Mouse (Mus musculus): ENCODE data around the gene Gm8439.

Gm8439 gene

DNA sequence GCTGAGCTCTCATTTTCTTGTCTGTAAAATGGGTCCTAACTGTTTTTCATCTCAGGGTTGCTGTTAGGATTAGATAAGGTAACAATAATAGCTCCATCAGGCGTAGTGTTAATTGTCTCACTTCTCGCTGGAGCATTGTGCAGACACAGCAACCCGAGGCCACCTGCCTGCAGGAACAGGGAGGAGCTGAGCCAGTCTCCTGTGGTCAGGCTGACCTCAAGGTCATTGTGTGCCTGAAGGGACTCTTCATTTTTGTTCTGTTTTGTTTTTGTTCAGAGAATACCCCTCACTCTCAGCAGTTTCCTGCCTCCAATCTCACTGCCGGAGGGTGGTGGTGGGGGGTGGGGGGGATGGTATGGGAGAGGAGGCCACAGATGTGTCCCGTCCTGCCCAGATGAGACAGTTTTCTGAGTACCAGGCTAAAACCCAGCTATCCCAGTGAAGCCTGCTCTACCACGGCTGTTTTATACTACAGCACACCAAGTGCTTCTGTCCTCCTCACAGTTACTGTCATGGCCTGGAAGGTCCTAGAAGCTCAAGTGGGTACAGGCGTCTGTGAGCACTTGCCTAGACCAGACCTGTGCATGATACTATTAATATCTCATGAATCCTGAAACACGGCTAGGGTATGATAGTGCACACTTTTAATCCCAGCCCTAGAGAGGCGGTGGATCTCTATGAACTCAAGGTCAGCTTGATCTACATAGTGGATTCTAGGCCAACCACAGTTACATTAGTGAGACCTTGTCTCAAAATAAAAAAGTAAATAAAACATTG is 23.9 kb downstream of the Gm8439 start:
- no peak for DNase-seq (ENCODE audit: low read depth)

DNA sequence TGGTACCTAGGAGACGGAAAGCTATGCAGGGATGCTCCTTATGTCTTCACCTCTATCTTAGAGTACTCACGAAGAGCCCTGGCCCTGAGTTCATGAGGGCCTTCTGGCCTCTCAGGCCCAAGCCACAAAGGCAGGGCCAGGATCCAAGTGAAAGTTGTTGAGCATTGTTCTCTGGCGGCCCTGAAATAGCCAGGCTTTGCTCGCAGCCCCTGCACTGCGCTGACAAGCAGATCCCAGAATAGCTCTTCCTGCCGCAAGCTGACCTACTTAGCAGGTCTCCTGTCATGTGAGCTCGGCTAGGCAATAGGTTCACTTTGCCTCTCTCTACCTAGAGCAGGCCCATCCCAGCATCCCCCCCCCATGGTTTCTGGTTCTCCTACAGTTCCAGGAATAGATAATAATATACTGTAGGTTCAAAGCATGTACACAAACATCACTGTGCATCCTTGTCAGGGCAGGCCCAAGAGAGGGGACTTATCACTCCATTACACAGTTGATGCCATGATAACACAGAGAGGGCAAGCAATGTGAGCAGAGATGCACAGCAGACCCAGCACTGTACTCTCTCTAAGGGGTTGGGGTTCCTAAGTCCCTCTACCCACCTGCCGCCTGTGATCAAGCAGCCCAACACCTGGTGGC is 25.3 kb downstream of the Gm8439 start:
- no peak for DNase-seq (ENCODE audit: low read depth)

DNA sequence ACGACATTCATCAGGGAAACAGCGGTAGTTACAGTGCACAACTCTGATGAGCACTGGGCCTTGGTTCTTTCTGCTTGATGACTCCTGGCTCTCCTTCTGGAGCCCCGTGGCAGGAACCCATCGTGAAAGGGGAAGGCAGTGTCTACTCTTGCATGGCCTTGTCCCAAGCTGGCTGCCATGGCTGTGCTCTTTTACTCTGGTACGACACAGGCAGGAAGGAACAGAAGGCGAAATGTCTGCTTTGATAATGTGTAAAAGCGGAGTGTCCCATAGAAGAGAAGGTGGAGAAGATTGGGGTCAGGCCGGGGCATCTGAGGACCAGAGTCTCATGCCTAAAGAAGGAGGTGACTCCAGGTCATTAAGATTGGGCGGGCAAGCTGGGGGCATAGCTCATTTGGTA is 26.1 kb downstream of the Gm8439 start:
- no peak for DNase-seq (ENCODE audit: low read depth)

DNA sequence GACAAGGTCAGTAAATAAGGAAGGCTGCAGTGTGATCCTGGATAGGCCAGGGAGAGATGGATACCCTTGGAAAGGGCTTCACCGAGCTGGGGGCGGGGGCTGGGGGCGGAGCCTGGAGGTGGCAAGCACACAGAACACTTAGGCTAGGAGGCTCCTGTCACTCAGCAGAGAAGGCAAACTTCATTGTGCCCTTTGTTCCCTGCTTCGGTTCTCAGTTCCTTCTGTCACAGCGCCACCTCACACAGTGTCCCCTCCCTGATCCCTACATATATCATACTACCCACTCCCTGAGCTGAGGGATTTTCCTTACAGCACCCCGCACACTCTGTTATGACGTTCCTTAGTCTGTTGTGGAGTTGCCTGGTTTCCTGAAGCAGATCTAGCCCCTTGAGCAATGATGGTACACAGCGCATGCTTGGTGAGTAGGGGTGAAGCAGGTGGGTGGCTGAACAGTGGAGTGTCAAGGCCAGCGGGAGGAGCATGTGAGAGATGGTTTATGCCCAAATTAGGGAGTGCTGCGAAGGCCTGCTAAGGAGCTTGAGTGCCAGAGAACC is 27.1 kb downstream of the Gm8439 start:
- DNase-seq (ENCODE audit: low read depth) = no peak

DNA sequence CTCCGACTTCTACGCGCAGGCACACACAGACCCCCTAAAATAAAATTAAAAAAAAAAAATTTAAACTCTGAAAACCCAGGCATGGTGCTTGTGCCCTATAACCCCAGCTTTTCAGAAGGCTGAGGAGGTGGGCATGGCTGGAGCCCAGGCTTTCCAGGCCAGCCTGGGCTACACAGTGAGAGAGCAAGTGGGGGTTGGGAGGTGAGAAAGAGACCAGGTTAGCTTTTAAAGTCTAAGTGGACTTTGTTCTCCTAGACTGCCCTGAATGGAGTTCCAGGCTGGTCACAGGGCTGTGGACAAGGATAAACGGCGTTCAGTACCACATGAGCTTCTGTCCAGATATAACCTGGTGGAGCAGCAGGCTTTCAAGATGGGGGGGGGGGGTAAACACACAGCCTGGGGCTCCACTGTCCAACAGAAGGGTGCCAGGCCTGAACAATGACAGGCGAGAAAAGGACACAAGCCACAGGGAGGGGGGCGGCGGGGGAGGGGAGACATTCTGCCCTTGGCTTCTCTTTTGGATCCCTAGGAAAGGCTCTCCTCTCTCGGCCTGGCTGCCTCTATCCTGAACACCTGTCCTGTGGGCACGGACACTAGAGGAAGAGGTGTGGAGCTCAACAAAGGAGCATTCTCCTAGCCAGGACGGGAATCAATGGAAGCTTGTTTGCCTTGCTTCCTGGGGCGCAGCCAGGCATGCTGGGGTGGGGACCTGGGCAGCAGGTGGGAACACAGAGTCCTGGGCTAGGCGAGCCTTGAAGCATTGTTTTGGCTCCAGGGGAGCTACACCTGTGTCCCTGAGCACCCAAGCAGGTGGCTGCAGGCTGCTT is 27.9 kb downstream of the Gm8439 start:
- no peak for DNase-seq (ENCODE audit: low read depth)

DNA sequence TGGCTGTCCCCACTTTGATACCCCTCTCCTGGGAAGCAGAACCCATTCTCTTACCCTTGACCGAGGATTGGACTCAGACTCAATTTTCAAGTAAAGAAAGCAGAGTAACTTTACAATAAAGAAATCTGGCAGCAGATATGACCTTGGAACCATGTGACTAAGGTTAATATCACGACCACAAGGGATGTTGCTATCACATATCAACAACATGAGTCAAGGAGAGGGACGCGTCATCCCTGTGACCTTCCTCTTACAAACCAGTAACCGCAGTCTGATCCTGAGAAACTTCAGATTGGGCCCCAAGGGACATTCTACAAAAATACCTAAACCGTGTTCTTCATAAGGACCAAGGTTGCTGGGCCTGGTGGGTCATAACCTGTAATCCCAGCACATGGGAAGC is 39.2 kb downstream of the Gm8439 start:
- no peak for DNase-seq (ENCODE audit: low read depth)

DNA sequence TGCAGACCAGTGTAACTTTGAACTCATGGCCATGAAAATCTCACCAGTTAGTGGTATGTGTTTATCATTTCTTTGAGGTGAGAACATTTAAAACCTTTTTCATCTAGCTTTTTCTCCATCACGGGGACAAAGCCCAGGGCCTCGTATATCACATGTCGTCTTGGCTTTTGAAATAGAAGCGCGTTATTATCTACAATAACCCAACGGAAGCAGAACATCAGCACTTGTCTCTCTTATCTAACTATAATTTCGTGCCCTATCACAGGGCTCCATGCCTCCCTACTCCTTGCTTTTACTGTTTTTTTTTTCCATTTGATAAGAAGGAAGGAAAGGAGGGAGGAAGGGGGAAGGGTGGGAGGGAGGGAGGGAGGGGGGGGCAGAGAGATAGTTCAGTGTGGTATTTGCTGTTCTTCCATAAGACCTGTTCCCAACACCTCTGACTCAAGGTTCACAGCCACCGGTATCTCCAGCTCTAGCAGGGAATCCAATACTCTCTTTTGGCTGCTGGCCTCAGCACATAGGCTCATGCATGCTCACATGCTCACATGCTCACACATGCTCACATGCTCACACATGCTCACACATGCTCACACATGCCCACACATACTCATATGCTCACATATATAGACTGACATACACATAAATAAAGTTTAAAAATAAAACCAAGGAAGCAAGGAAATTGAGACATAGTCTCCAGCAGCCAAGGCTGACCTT is 41.8 kb downstream of the Gm8439 start:
- peak; percentile 59 for DNase-seq (ENCODE audit: low read depth)

DNA sequence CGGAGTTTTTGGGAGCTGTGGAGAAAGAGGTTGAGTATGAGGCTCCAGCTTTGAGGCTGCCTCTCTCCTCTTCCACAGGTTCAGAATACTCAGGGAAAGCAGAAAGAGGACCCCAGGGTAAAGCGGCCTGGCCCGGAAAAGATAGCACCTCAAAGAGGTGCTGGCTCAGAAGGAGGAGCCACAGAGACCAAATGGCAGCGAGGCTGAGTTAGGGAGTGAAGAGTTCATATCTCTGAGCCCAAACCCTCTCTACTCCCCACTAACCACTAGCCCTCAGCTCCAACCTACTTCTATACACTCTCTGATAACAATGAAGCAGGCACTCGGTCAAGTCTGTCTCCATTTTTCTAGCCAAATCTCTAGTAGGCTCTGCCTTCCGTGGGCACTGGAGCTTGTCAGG is 43.3 kb downstream of the Gm8439 start:
- peak; percentile 67 for DNase-seq (ENCODE audit: low read depth)

DNA sequence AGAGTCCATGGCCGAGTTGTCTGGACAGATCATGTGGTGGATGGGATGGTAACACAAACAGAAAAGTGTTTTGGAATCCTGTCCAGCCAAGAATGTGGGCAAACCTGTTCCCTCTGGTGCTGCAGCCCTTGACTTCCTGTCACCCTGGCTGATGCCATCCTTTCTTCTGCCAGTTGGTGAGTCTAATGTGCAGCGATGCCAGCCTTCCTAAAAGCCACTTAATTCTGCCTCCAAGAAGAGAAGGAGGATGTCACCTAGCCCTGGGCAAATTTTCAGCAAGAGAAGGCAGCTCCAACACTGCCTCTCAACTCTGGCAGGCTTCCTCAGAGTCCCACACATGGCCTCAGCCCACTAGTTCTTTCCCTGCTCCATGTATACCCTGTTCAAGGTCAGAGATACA is 46.8 kb downstream of the Gm8439 start:
- no peak for DNase-seq (ENCODE audit: low read depth)

DNA sequence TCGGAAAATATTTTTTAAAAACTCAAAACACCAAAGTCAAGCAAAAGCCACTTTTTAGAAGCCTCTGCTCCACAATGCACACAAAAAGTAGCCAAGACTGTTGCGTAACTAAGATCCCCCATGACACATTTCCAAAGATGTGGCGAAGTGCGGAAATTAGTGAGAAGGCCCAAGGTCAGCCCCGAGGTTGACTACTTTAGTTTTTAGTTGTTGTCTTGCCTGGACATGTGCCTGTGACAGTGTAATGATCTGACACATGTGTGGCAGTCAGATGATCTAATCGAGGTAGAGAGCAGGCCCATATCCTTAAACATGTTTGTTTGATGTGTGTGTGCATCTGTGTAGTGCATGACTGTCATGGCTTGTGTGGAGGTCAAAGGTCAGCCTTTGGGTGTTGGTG is 53.4 kb downstream of the Gm8439 start:
- DNase-seq (ENCODE audit: low read depth) = no peak

DNA sequence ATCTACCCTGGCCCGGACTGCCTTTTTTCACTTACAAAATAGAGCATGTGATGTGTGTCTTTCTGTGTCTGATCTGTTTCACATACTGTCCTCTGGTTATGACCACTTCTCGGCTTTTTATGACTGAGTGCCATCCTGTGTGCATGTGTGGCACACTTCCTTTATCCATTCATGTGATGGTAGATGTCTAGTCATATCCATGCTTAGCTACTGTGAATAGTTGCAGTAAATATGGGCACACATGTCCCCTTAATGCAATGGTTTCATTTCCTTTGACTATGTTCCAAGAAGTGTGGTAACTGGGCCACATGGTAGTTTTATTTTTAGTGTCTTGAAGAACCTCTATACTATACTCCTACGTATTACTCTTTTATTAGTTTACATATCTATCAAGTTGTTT is 55.4 kb downstream of the Gm8439 start:
- DNase-seq (ENCODE audit: low read depth) = no peak

DNA sequence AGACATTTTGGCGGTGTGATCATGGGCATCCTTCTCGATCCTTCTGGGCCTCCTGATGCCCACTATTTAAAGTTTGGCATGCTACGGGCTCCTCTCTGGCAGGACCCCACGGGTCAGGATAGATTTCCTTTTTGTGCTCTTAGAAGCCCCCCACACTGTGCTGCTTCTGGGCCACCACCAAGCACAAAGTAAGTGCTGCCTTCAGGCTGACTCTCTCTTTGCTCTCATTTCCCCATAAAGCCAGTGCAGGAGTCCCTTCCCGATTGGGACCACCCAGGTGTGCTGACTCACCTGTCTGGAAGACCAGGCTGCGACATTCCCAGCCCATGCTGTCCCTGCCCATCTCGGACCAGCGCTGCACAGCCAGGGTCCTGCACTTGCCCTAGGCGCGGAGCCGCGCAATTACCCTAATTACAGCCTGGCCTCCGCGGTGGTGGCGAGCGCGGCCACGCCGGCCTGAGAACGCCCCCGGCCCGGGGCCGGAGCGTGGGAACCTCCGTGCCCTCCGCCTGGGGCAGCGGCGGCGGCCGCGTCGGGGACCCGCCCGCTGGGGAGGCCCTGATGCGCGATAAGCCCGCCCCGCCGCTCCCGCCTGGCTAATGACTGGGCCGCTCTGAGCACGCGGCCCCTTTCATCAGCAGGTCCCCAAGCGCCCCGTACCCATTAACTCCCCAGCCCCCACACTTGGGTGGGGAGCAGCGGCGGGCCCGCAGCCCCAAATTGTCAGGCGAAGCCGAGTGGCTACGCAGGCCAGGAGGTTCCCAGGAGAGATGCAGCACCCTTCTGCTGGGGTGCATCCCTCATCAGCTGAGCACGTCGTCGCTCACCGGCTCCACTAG is 61.0 kb downstream of the Gm8439 start:
- no peak for DNase-seq (ENCODE audit: low read depth)

DNA sequence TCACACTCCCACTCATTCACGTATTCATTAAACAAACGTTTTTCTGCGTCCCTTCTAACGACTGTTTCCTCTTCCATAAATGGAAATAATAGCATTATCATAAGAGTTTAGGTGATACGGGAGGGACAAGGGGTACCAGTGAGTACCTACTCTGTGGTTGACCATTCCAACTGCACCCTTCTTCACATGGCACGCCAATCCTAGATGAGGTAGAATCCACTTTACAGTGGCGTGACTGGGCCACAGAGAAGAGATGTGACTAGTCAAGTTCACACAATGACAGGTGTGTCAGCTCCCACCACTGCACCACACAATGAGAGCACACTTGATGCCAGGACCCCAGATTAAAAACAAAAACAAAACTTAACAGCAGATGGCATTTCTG is 61.7 kb downstream of the Gm8439 start:
- no peak for DNase-seq (ENCODE audit: low read depth)

DNA sequence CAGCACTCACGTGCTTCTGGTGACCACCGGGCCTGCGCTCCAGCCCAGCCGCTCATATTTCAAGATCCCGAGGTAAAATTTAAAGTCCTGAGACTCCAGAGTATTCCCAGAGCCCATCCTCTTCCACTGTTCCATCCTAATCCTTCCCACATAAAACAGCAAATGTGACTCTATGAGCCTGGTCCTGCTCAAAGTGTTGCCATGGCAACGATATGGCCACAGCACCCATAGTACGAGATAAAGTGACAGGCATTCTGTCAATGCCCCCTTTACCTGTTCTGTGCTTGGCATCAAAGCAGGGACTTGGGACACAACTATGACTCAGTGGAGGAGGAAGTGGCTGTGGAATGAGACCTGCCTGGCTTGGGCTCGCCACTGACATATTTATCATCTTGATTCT is 67.4 kb downstream of the Gm8439 start:
- no peak for DNase-seq (ENCODE audit: low read depth)
